In the genomic region with DNA sequence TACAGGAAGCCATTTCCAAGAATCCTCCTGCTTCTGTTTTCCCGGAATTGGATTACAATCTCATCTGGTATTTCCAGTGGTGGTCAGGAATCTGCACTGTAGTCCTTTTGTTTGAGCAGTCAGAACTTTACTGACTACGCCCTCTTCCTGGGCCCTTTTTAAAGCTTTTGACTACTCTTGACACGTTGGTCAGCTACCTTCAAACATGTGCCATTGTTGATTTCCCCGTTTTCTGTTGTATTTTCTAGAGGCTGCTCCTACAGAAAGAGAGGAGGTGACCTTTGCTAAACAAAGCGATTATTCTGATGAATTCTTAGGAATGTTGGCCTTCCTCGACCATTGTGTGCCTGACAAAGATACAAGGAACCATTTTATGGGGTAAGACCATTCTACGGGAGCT, we compare ENCODE assay signal across 16 mouse cellular contexts.
"Had no signal": no experiment of that assay in that cellular context is flagged by ENCODE, and none has a peak within 500 bp of the region (broad histone marks: within the 10 kb centered on the region; RNA-seq: fewer than 3 reads in every experiment).

No protein-coding gene starts in this region.

- H3K9me3 ChIP-seq: neural tube, embryonic 13.5 days; neural tube, embryonic 15.5 days; stomach, embryonic 15.5 days had no signal

- H3K36me3 ChIP-seq: neural tube, embryonic 13.5 days; neural tube, embryonic 15.5 days; stomach, embryonic 15.5 days had no signal

- H3K27me3 ChIP-seq: neural tube, embryonic 13.5 days; neural tube, embryonic 15.5 days; stomach, embryonic 15.5 days had no signal

- H3K9ac ChIP-seq: neural tube, embryonic 13.5 days; neural tube, embryonic 15.5 days; stomach, embryonic 15.5 days had no signal

- DNase-seq: retina, postnatal 1 day; right cerebral cortex, adult 18-20 months; right cerebral cortex, postnatal 14 days; right cerebral cortex, postnatal 25 days; right cerebral cortex, postnatal 4 days; spleen, adult 18-20 months; thymus, adult 18-20 months; thymus, adult 2 months; thymus, postnatal 14 days; thymus, postnatal 25 days; thymus, postnatal 36 days; thymus, postnatal 4 days had no signal

- H3K4me2 ChIP-seq: neural tube, embryonic 13.5 days; neural tube, embryonic 15.5 days; stomach, embryonic 15.5 days had no signal

- H3K4me3 ChIP-seq: neural tube, embryonic 13.5 days; neural tube, embryonic 15.5 days; stomach, embryonic 15.5 days had no signal

- H3K27ac ChIP-seq: neural tube, embryonic 13.5 days; neural tube, embryonic 15.5 days; stomach, embryonic 15.5 days; stomach, postnatal 0 days had no signal

- H3K4me1 ChIP-seq: neural tube, embryonic 13.5 days; neural tube, embryonic 15.5 days; stomach, embryonic 15.5 days had no signal
